Mouse (Mus musculus) WW6 (cell line): ENCODE measurements at regions not wholly inside any gene's neighbourhood (a gene's known extent, or its start where the extent isn't known, plus 50 kb on each side); places are given as distances from the start of the nearest gene placed in this dataset.

Experiments used
- DNase-seq: peaks from one replicate; pipeline ENCODE4 v3.0.0-alpha.2; 2013; ENCODE audit warnings: low read depth, low spot score

GRCm38 (mm10) chr2:79547284-79547683 is 87.9 kb upstream of the Itprid2 start:
- DNase-seq: no peak

- no peak for DNase-seq
These were observed 87.0 kb upstream of the Itprid2 start for GRCm38 (mm10) chr2:79548039-79548600.

- DNase-seq: no peak
These were observed 85.4 kb upstream of the Itprid2 start for GRCm38 (mm10) chr2:79549781-79550180.

GRCm38 (mm10) chr2:79550432-79550831 is 84.7 kb upstream of the Itprid2 start:
- no peak for DNase-seq

- no peak for DNase-seq
These were observed 82.7 kb upstream of the Itprid2 start for GRCm38 (mm10) chr2:79552481-79552880.

GRCm38 (mm10) chr2:79555395-79555794 is 79.8 kb upstream of the Itprid2 start:
- DNase-seq: no peak

- DNase-seq: no peak
These were observed 77.8 kb upstream of the Itprid2 start for GRCm38 (mm10) chr2:79557361-79557760.

GRCm38 (mm10) chr2:79566280-79566933 is 68.7 kb upstream of the Itprid2 start:
- DNase-seq: peak; percentile 42

- DNase-seq: no peak
These were observed 67.7 kb upstream of the Itprid2 start for GRCm38 (mm10) chr2:79567413-79567934.

GRCm38 (mm10) chr2:79569663-79570062 is 65.5 kb upstream of the Itprid2 start:
- DNase-seq: no peak

GRCm38 (mm10) chr2:79571910-79572309 is 63.2 kb upstream of the Itprid2 start:
- DNase-seq: no peak

- DNase-seq: no peak
These were observed 60.1 kb upstream of the Itprid2 start for GRCm38 (mm10) chr2:79575074-79575473.

GRCm38 (mm10) chr2:79585022-79585774 is 50.0 kb upstream of the Itprid2 start:
- DNase-seq: no peak
